Mouse (Mus musculus): ENCODE results near the gene Cbfa2t3. TPM values are rescaled to one million over a fixed set of nuclear protein-coding genes. Genes with fewer than 3 reads are reported as not detected.

Gene Cbfa2t3
- total and polyA plus RNA-seq, 3 experiments, result 10.5 to 102 TPM; not detected in 1

- H3K4me3 ChIP-seq (ENCODE audit: control insufficient read depth in 1 of 2, insufficient read depth in 1 of 2, low read depth in 2 of 2, low read length in 2 of 2), result no peak overlapping the region
- peaks cover 18 to 43% of the 10 kb centered on the region in 2 experiments for H3K36me3 ChIP-seq (ENCODE audit: control insufficient read depth in 1 of 2, insufficient read depth in 2 of 2, low read length in 2 of 2)
- TF ChIP-seq ZC3H11A (IDR thresholded peaks at IDR 0.05; ENCODE audit: low read depth, low read length), result no peak
- no peak for TF ChIP-seq MEF2A (IDR thresholded peaks at IDR 0.05; ENCODE audit: extremely low read depth, insufficient replicate concordance, low read depth, low read length, poor library complexity, severe bottlenecking)
- TF ChIP-seq ZMIZ1 (IDR thresholded peaks at IDR 0.05; ENCODE audit: low read depth, low read length), result 0 out of 2 replicates have a peak, but pooled peaks have one; percentile 20
These were observed 19.5 kb downstream of the Cbfa2t3 start for GRCm38 (mm10) chr8:122679325-122679920.

DNA sequence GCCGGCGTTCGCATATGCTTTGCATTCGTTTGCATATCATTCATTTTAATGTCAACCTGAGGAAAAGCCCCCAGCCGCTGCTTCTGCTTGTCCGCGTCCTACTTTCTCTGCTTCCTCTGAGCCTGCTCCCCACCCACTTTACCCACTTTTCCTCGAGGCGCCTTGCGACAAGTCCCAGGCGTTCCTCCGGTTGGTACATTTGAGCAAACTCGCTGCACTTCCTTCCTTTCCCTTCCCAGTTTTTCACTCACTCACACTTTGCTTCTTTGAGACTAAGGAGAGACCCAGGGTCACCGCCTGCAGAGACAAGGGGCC is 20.1 kb downstream of the Cbfa2t3 start:
- Histone ChIP-seq H3K36me3 (ENCODE audit: control insufficient read depth in 1 of 2, insufficient read depth in 2 of 2, low read length in 2 of 2) (peaks cover 15 to 40% of the 10 kb centered on the region in 2 experiments), H3K4me3 (ENCODE audit: control insufficient read depth in 1 of 2, insufficient read depth in 1 of 2, low read depth in 2 of 2, low read length in 2 of 2) (no peak overlapping the region), H3K9ac (ENCODE audit: control insufficient read depth, low read depth, low read length, poor library complexity, severe bottlenecking) (no peak overlapping the region), H3K79me2 (ENCODE audit: control insufficient read depth, insufficient read depth, low read length, poor library complexity) (peaks cover 86% of the 10 kb centered on the region), H3K27ac (ENCODE audit: control insufficient read depth, low read depth, low read length) (no peak overlapping the region), H3K27me3 (ENCODE audit: control insufficient read depth in 1 of 2, insufficient read depth in 2 of 2, low read length in 2 of 2) (no peaks in the 10 kb centered on the region), H3K9me3 (replicated peaks; ENCODE audit: insufficient read depth, low read length) (no peaks in the 10 kb centered on the region), H3K4me1 (ENCODE audit: control insufficient read depth in 1 of 2, insufficient read depth in 2 of 2, low read length in 2 of 2) (peaks cover 4 to 13% of the 10 kb centered on the region in 2 experiments; a peak in 3 of 4 replicates)
- DNase-seq (ENCODE audit: low read depth, low spot score), result no peak
- TF ChIP-seq CHD2 (IDR thresholded peaks at IDR 0.05; ENCODE audit: low read length), result no peak
- TF ChIP-seq POLR2AphosphoS5 (IDR thresholded peaks at IDR 0.05; ENCODE audit: borderline replicate concordance, low read depth, low read length), result no peak
- TF ChIP-seq ZMIZ1 (IDR thresholded peaks at IDR 0.05; ENCODE audit: low read depth, low read length), result no peak
- TF ChIP-seq CTCF (IDR thresholded peaks at IDR 0.05 in 2 of 3, conservative IDR thresholded peaks at IDR 0.05 in 1 of 3; ENCODE audit: control insufficient read depth in 1 of 3, insufficient read depth in 1 of 3, low read depth in 2 of 3, low read length in 3 of 3, poor library complexity in 1 of 3, severe bottlenecking in 1 of 3), result no peak
- TF ChIP-seq SMC3 (IDR thresholded peaks at IDR 0.05; ENCODE audit: low read depth, low read length), result no peak
- TF ChIP-seq GATA1 (IDR thresholded peaks at IDR 0.05; ENCODE audit: low read depth, low read length), result no peak
- TF ChIP-seq POLR2A (IDR thresholded peaks at IDR 0.05; ENCODE audit: control insufficient read depth in 1 of 2, insufficient read depth in 1 of 2, low read depth in 1 of 2, low read length in 2 of 2, poor library complexity in 1 of 2), result no peak; a peak in 1 of 4 replicates
- no peak for TF ChIP-seq POLR2AphosphoS2 (IDR thresholded peaks at IDR 0.05; ENCODE audit: low read length)
- TF ChIP-seq BHLHE40 (IDR thresholded peaks at IDR 0.05; ENCODE audit: borderline replicate concordance, low read depth, low read length), result no peak
- no peak for TF ChIP-seq MAX (IDR thresholded peaks at IDR 0.05; ENCODE audit: low read length)
- no peak for TF ChIP-seq NELFE (IDR thresholded peaks at IDR 0.05; ENCODE audit: low read depth, low read length)

More at GRCm38 (mm10) chr8:122679325-122679920, 19.5 kb downstream of the Cbfa2t3 start:
- peaks cover 83% of the 10 kb centered on the region for H3K79me2 ChIP-seq (ENCODE audit: control insufficient read depth, insufficient read depth, low read length, poor library complexity)
- no peak overlapping the region for H3K9ac ChIP-seq (ENCODE audit: control insufficient read depth, low read depth, low read length, poor library complexity, severe bottlenecking)
- no peaks in the 10 kb centered on the region for H3K27me3 ChIP-seq (ENCODE audit: control insufficient read depth in 1 of 2, insufficient read depth in 2 of 2, low read length in 2 of 2)
- no peak for DNase-seq (ENCODE audit: low read depth, low spot score)
- peaks cover 4 to 13% of the 10 kb centered on the region in 2 experiments; a peak in 3 of 4 replicates for H3K4me1 ChIP-seq (ENCODE audit: control insufficient read depth in 1 of 2, insufficient read depth in 2 of 2, low read length in 2 of 2)
- H3K27ac ChIP-seq (ENCODE audit: control insufficient read depth, low read depth, low read length), result no peak overlapping the region
- H3K9me3 ChIP-seq (replicated peaks; ENCODE audit: insufficient read depth, low read length), result no peaks in the 10 kb centered on the region

Data from MEL (cell line).